Mouse (Mus musculus) neural tube, embryonic 13.5 days (tissue): Measurements from ENCODE around the gene Gm28360. TPM values are rescaled to one million over a fixed set of nuclear protein-coding genes. Genes with fewer than 3 reads are reported as not detected.
"Not testable (repeated sequence)": the region's sequence is repeated elsewhere in the genome, so short reads cannot be mapped to it uniquely, and the experiment has no call there.

ENCODE experiments used
- ATAC-seq: fragments of 200-750 bp; cut with Nextera tagmentation; 2 replicates; pipeline ENCODE4 v1.8.0; 2017; ENCODE audit warnings: low read depth, mild to moderate bottlenecking, moderate TSS enrichment, moderate library complexity
- H3K27ac ChIP-seq: fragments of 300-500 bp; sonication (generic); replicated peaks from 2 replicates; pipeline ENCODE4 v1.5.1; 2015; ENCODE audit warnings: moderate library complexity, mild to moderate bottlenecking, inconsistent platforms
- H3K27me3 ChIP-seq: fragments of 300-500 bp; sonication (generic); 2 replicates; pipeline ENCODE4 v1.6.1; 2015; ENCODE audit warnings: mild to moderate bottlenecking, inconsistent platforms
- H3K36me3 ChIP-seq: fragments of 300-500 bp; sonication (generic); 2 replicates; pipeline ENCODE4 v1.6.1; 2015; ENCODE audit warnings: mild to moderate bottlenecking, inconsistent platforms
- H3K4me1 ChIP-seq: fragments of 300-500 bp; sonication (generic); replicated peaks from 2 replicates; pipeline ENCODE4 v1.6.1; 2015; ENCODE audit warnings: inconsistent platforms
- H3K4me2 ChIP-seq: fragments of 300-500 bp; sonication (generic); 2 replicates; pipeline ENCODE4 v1.6.1; 2015; ENCODE audit warnings: inconsistent platforms, mild to moderate bottlenecking, moderate library complexity
- H3K4me3 ChIP-seq: fragments of 300-500 bp; sonication (generic); 2 replicates; pipeline ENCODE4 v1.5.1; 2015; ENCODE audit warnings: mild to moderate bottlenecking, inconsistent platforms
- H3K9ac ChIP-seq: fragments of 300-500 bp; sonication (generic); 2 replicates; pipeline ENCODE4 v1.6.1; 2015; ENCODE audit warnings: moderate library complexity, mild to moderate bottlenecking, inconsistent platforms
- H3K9me3 ChIP-seq: fragments of 300-500 bp; sonication (generic); 2 replicates; pipeline ENCODE4 v1.6.1; 2016; ENCODE audit warnings: inconsistent platforms
- WGBS: fragments of 180-500 bp; shearing (Covaris S2); methylation state at CpG from one replicate; pipeline ENCODE4 v1.1.7; 2015; 5-methylcytosine and 5-hydroxymethylcytosine counted together
- polyA plus RNA-seq: library from polyadenylated mRNA; unstranded; fragments of >200 nt; fragmentation: Nextera tagmentation; extraction: Ambion mirVana; gene quantifications from 2 replicates; pipeline ENCODE4 v1.2.1, GENCODE M21; 2015

Gm28360 gene
- not detected in 2 replicates for polyA plus RNA-seq

DNA sequence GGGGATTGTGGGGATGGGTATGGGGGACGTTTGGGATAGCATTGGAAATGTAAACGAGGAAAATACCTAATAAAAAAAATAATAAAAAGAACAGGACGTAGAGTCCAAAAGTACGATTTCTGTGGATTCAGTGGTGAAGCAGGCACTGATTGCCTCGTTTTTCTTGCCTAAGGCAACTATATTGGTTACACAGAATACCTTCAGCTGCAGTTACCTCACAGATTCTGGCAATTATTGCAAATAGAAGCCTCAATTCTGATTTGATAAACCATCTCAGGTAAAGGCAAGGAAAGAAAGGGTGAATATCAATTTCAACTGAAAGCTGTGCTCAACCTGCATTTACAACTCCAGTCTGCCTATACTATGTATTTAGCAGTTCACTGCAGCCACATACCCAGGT is at the start of gene Gm28360:
Gm28360 (plus strand) TSS at position 301 of the 400 bp plus-strand sequence.
- not testable (repeated sequence) for H3K9ac ChIP-seq, H3K4me1 ChIP-seq, H3K27ac ChIP-seq, H3K9me3 ChIP-seq, H3K36me3 ChIP-seq, H3K4me2 ChIP-seq, H3K4me3 ChIP-seq, H3K27me3 ChIP-seq, ATAC-seq
- 70% methylated on average over 5 of the region's 5 CpGs for WGBS

DNA sequence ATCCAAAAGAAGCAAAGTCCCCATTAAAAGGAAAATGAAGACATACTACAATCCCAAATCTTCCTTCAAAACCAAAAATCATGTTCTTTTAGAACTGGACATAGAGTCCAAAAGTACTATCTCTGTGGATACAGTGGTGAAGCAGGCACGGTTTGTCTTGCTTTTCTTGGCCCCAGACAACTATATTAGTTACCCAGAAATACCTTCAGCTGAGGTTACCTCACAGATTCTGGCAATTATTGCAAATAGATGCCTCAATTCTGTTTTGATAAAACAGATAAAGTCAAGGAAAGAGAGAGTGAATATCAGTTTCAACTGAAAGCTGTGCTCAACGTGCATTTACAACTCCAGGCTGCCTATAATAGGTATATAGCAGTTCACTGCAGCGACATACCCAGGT is 49.0 kb upstream of the Gm28360 start, which contains the start of gene B020011L13Rik:
B020011L13Rik (plus strand) TSS at position 301 of the 400 bp plus-strand sequence.
- H3K9me3 ChIP-seq: 0 out of 2 replicates have a peak, but pooled peaks cover 15% of the 10 kb centered on the region
- not testable (repeated sequence) for H3K27ac ChIP-seq, H3K9ac ChIP-seq, H3K36me3 ChIP-seq, ATAC-seq, H3K4me1 ChIP-seq, H3K4me3 ChIP-seq, H3K4me2 ChIP-seq, H3K27me3 ChIP-seq
- 65% methylated on average over 3 of the region's 3 CpGs for WGBS

DNA sequence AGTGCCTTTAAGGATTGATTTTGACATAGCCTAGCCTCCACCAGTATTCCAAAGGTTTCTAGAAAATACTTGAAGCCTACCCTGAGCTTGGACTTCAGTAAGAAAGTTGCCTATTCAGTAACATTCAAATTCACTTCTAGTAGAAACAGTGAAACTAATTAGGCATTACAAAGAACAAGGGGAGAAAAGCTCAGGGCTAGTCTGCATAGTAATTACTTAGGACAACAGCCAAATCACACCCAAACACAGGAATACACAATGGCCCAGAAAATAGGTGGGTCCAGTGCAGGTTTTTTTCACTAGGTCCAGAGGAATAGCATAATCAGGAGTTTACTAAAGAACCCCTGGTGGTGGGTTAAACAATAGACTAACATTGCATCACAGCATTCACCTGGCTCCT is 13.6 kb upstream of the Gm28360 start:
- not testable (repeated sequence) for H3K4me2 ChIP-seq, H3K9ac ChIP-seq, H3K36me3 ChIP-seq, H3K27me3 ChIP-seq, H3K4me1 ChIP-seq, H3K27ac ChIP-seq, H3K4me3 ChIP-seq, ATAC-seq
- H3K9me3 ChIP-seq: peaks cover 14% of the 10 kb centered on the region

DNA sequence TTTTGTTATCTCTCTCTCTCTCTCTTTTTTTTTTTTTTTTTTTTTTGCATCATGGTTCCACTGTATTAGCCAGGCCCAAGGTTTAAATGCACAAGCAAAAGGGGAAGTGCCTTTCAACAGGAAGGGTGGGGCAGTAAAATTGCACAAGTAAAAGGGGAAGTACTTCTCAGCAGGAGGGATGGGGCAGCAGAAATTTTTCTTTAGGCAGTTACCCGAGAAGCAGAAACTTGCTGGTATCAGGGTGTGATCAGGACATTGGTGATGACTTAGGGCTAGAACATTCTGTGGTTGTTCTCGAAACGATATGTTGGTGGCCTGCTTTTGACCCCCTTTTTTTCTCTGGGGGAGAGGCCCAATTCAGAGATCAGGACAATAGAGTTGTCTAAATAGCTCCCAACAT is 21.8 kb downstream of the Gm28360 start:
- H3K4me2 ChIP-seq, ATAC-seq, H3K36me3 ChIP-seq, H3K4me3 ChIP-seq, H3K27me3 ChIP-seq, H3K27ac ChIP-seq, H3K9ac ChIP-seq, H3K4me1 ChIP-seq: not testable (repeated sequence)
- 88% methylated on average over 3 of the region's 3 CpGs for WGBS
- peaks cover 17% of the 10 kb centered on the region; the same call in 1 of the 2 replicates for H3K9me3 ChIP-seq

Other genes starting within 250 kb of the Gm28360 start
- gene Gm28363, start 132.9 kb upstream of the Gm28360 start, polyA plus RNA-seq: not detected in 2 replicates
- not detected in 2 replicates for gene B020011L13Rik, start 48.9 kb upstream of the Gm28360 start, polyA plus RNA-seq
- gene Gm28168, start 97.9 kb downstream of the Gm28360 start, polyA plus RNA-seq: not detected in 2 replicates
- gene Gm7145, start 135.9 kb downstream of the Gm28360 start, polyA plus RNA-seq: not detected in 2 replicates